Mouse (Mus musculus): ENCODE results near the gene Rimkla. TPM values are rescaled to one million over a fixed set of nuclear protein-coding genes. Genes with fewer than 3 reads are reported as not detected.

The Rimkla gene
- polyA plus RNA-seq, 1 experiment from 2014 or later, result 2.3 TPM

DNA sequence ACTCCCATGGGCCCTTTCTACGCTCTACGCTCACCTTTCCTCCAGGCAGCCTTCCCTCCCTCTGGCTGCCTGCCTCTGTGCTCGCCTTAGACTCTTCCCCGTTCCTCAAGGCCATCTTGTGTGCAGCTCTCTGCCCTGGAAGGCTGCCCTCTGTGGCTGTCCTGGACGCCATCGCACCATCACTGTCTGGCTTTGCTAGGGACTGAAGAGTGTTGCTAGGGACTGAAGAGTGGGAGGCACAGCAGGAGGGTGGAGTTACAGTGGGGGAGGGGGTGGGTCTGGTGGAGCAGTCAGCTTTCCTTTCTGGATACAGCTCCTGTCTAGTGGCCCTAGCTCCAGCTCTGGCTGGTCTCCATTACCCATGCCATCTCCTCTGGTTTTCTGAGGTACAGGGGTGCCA, 49.9 kb downstream of the Rimkla start:
- Histone ChIP-seq H3K9me3 (ENCODE audit: control insufficient read depth, low read length) (no peaks in the 10 kb centered on the region), H3K36me3 (ENCODE audit: control insufficient read depth, insufficient read depth, low read length) (no peaks in the 10 kb centered on the region), H3K27ac (ENCODE audit: low read depth, low read length) (no peak overlapping the region), H3K4me3 (ENCODE audit: low read length) (no peak overlapping the region), H3K4me2 (replicated peaks; ENCODE audit: low read depth, low read length) (no peak overlapping the region), H3K9ac (ENCODE audit: low read depth, low read length) (no peak overlapping the region), H3K4me1 (ENCODE audit: control insufficient read depth, insufficient read depth, low read length) (no peaks in the 10 kb centered on the region), H3K27me3 (ENCODE audit: control insufficient read depth, insufficient read depth, low read length) (no peaks in the 10 kb centered on the region)
- 36% methylated on average over 6 of the region's 6 CpGs for WGBS
- ATAC-seq (ENCODE audit: low FRiP score, low TSS enrichment), result no peak; the same call in 1 of the 2 replicates

DNA sequence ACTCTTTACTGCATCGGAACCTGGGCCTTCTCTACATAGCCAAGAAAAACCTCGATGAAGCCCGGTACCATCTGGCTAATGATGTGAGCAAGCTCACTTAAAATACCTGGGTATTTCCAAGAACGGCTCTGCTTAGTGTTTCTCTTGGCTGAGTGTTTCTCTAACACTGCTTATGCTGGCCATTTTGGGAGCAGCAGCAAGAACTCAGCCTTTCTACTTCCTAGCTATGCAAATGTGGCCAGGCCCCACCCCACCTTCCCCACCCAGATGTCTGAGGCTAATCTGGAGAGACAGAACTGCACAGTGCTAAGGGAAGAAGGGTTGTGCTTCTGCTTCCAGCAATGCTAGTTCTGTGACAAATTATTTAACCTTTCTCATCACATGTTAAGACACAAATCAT, 50.6 kb downstream of the Rimkla start:
- ATAC-seq (ENCODE audit: low FRiP score, low TSS enrichment), result no peak
- no peaks in the 10 kb centered on the region for H3K27me3 ChIP-seq (ENCODE audit: control insufficient read depth, insufficient read depth, low read length)

DNA sequence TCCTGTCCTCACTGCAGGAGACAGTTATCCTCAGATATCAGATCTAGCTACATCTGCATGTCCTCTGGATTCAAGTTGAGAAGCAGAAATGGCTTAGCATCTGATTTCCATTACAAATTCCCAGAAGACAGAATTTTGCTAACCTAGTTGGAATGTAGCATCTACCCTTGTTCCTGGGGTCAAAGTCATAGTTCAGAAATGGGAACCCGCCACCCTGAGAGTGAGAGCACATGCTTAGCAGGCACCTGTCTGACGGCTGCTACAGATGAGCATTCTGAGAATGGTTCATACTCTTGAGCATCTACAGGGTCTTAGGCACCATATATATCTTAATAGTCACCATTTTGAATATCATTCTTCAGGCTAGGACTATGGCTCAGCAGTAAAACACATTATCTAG, 54.5 kb downstream of the Rimkla start:
- Histone ChIP-seq H3K36me3 (ENCODE audit: control insufficient read depth, insufficient read depth, low read length) (no peaks in the 10 kb centered on the region), H3K4me1 (ENCODE audit: control insufficient read depth, insufficient read depth, low read length) (no peaks in the 10 kb centered on the region), H3K9me3 (ENCODE audit: control insufficient read depth, low read length) (peaks cover 7% of the 10 kb centered on the region), H3K27me3 (ENCODE audit: control insufficient read depth, insufficient read depth, low read length) (no peaks in the 10 kb centered on the region), H3K9ac (ENCODE audit: low read depth, low read length) (no peak overlapping the region), H3K4me2 (replicated peaks; ENCODE audit: low read depth, low read length) (no peak overlapping the region), H3K4me3 (ENCODE audit: low read length) (no peak overlapping the region), H3K27ac (ENCODE audit: low read depth, low read length) (no peak overlapping the region)
- WGBS, result 86% methylated on average over 2 of the region's 2 CpGs
- no peak for ATAC-seq (ENCODE audit: low FRiP score, low TSS enrichment)

More for the DNA sequence above, 50.6 kb downstream of the Rimkla start:
- H3K4me3 ChIP-seq (ENCODE audit: low read length), result no peak overlapping the region
- no peaks in the 10 kb centered on the region for H3K9me3 ChIP-seq (ENCODE audit: control insufficient read depth, low read length)
- H3K27ac ChIP-seq (ENCODE audit: low read depth, low read length), result no peak overlapping the region
- H3K9ac ChIP-seq (ENCODE audit: low read depth, low read length), result no peak overlapping the region
- no peak overlapping the region for H3K4me2 ChIP-seq (replicated peaks; ENCODE audit: low read depth, low read length)
- 87% methylated on average over 4 of the region's 4 CpGs for WGBS
- H3K4me1 ChIP-seq (ENCODE audit: control insufficient read depth, insufficient read depth, low read length), result no peaks in the 10 kb centered on the region
- H3K36me3 ChIP-seq (ENCODE audit: control insufficient read depth, insufficient read depth, low read length), result no peaks in the 10 kb centered on the region

DNA sequence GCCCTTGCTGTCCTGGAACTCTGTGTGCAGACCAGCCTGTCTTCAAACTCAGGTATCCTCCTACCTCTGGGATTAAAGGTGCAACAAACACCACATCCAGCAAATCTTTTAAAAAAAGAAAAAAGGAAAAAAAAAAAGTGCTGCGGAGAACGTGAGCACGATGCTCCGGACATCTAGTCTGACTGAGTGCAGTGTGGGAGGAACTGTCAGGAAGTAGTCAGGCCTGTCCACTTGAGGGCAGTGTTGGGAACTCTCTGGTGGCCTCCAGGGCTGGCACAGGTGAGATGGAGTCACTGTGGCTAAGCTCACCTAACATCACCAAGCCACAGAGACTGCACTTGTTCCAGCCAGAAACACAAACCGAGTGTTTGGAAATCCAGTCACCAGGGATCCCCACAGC, 61.8 kb downstream of the Rimkla start:
- Histone ChIP-seq H3K4me2 (replicated peaks; ENCODE audit: low read depth, low read length) (no peak overlapping the region), H3K36me3 (ENCODE audit: control insufficient read depth, insufficient read depth, low read length) (no peaks in the 10 kb centered on the region), H3K9me3 (ENCODE audit: control insufficient read depth, low read length) (peaks cover 2% of the 10 kb centered on the region), H3K27ac (ENCODE audit: low read depth, low read length) (no peak overlapping the region), H3K9ac (ENCODE audit: low read depth, low read length) (no peak overlapping the region), H3K27me3 (ENCODE audit: control insufficient read depth, insufficient read depth, low read length) (no peaks in the 10 kb centered on the region), H3K4me3 (ENCODE audit: low read length) (no peak overlapping the region), H3K4me1 (ENCODE audit: control insufficient read depth, insufficient read depth, low read length) (no peaks in the 10 kb centered on the region)
- 26% methylated on average over 5 of the region's 5 CpGs for WGBS
- ATAC-seq (ENCODE audit: low FRiP score, low TSS enrichment), result peak; percentile 77; the same call in 1 of the 2 replicates

DNA sequence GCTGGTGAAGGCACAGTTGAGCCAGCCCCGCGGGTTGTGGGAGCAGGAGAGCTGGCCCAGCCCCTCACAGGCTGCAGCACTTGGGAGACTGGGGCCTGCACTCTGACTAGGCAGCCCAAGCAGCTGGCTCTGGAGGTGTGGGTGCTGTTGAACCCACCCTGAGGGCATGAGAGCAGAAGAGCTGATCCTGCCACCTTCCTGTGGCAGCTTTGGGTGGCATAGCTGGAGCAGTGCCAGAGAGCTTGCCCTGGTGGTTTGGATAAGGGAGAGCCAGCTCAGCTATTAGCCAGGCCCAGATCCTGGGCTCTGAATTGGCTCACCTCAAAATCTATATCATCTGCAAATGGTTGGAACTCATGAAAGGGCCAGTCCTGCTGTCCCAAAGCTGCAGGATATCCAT, 64.7 kb downstream of the Rimkla start:
- no peaks in the 10 kb centered on the region for H3K4me1 ChIP-seq (ENCODE audit: control insufficient read depth, insufficient read depth, low read length)
- 75% methylated on average over 2 of the region's 2 CpGs for WGBS
- no peaks in the 10 kb centered on the region for H3K36me3 ChIP-seq (ENCODE audit: control insufficient read depth, insufficient read depth, low read length)
- H3K4me2 ChIP-seq (replicated peaks; ENCODE audit: low read depth, low read length), result no peak overlapping the region
- no peak overlapping the region for H3K4me3 ChIP-seq (ENCODE audit: low read length)
- no peak overlapping the region for H3K9ac ChIP-seq (ENCODE audit: low read depth, low read length)
- no peaks in the 10 kb centered on the region for H3K9me3 ChIP-seq (ENCODE audit: control insufficient read depth, low read length)
- ATAC-seq (ENCODE audit: low FRiP score, low TSS enrichment), result no peak
- no peaks in the 10 kb centered on the region for H3K27me3 ChIP-seq (ENCODE audit: control insufficient read depth, insufficient read depth, low read length)
- H3K27ac ChIP-seq (ENCODE audit: low read depth, low read length), result no peak overlapping the region

DNA sequence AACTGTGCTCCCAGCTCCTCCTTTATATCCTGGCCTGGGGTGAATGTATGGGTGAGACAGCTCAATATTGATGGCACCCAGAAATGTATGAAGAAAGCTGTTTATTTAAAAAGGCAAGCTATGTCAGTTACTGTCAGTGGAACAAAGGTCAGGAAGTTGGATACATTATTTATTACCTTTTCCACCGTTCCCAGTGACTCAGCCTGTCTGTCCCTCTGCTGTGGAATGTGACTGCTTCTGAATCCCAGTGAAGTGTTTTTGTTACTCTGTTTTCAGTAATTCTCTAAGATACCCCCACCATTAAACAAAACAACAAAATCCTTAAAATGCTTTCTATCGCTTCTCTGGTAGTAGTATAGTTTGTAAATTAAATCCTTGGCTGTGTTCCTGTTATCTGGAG, 66.8 kb downstream of the Rimkla start:
- Histone ChIP-seq H3K27me3 (ENCODE audit: control insufficient read depth, insufficient read depth, low read length) (no peaks in the 10 kb centered on the region), H3K36me3 (ENCODE audit: control insufficient read depth, insufficient read depth, low read length) (no peaks in the 10 kb centered on the region), H3K27ac (ENCODE audit: low read depth, low read length) (no peak overlapping the region), H3K4me2 (replicated peaks; ENCODE audit: low read depth, low read length) (no peak overlapping the region), H3K4me1 (ENCODE audit: control insufficient read depth, insufficient read depth, low read length) (no peaks in the 10 kb centered on the region; the same call in 1 of the 2 replicates), H3K9ac (ENCODE audit: low read depth, low read length) (no peak overlapping the region), H3K4me3 (ENCODE audit: low read length) (no peak overlapping the region), H3K9me3 (ENCODE audit: control insufficient read depth, low read length) (no peaks in the 10 kb centered on the region)
- ATAC-seq (ENCODE audit: low FRiP score, low TSS enrichment), result no peak
- WGBS, result 37% methylated on average over 2 of the region's 2 CpGs

DNA sequence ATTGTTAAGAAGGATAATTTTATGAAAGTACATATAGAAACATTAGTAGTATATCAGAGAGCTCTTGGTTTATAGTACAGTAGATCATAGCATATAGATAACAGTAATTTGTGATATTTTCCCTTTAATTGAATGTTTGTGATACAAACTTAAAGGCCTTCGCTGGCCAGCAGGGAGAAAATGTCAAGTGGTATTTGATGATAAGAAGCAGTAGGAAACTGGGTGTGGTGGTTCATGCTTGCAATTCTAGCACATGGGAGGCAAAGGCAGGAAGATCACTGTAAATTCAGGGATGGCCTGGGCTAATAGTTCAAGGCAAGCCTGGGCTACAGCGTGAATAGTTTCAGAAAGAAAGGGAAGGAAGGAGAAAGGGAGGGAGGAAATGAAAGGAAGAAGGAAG, 67.4 kb downstream of the Rimkla start:
- no peak overlapping the region for H3K4me2 ChIP-seq (replicated peaks; ENCODE audit: low read depth, low read length)
- H3K36me3 ChIP-seq (ENCODE audit: control insufficient read depth, insufficient read depth, low read length), result no peaks in the 10 kb centered on the region
- no peaks in the 10 kb centered on the region for H3K9me3 ChIP-seq (ENCODE audit: control insufficient read depth, low read length)
- no peak overlapping the region for H3K27ac ChIP-seq (ENCODE audit: low read depth, low read length)
- H3K4me3 ChIP-seq (ENCODE audit: low read length), result no peak overlapping the region
- WGBS, result 94% methylated on average over 2 of the region's 2 CpGs
- no peak overlapping the region for H3K9ac ChIP-seq (ENCODE audit: low read depth, low read length)
- ATAC-seq (ENCODE audit: low FRiP score, low TSS enrichment), result no peak
- no peaks in the 10 kb centered on the region for H3K27me3 ChIP-seq (ENCODE audit: control insufficient read depth, insufficient read depth, low read length)
- H3K4me1 ChIP-seq (ENCODE audit: control insufficient read depth, insufficient read depth, low read length), result no peaks in the 10 kb centered on the region; the same call in 1 of the 2 replicates

DNA sequence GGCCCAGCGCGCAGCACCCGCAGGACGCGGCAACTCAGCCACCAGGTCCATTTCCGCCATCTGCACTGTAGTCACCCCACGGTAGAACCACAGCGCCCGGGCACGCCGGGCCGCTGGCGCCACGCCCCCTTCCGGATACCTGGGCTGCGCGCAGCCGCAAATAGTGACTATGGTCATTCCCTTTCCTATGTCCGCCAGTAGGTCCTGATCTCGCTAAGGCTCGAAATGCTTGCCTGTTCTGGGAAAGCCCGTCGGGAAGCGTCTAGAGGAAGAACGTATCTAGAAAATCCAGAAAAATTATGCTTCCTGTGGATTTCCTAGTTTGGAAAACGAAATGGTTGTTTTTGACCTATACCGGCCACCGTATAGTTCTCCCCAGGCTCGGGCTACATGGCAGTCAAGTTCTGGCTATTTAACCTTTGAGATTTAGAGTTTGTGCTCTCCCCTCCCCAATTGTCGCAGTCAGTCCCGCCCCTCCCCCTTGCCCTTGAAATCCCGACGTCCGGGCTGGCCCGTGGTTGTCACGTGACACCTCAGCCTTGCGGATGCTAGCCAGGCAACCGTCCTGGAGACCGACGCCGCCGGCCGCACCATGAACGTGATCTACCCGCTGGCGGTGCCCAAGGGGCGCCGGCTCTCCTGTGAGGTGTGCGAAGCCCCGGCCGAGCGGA, 70.0 kb downstream of the Rimkla start, which contains the start of the genes Ppcs and Zmynd12:
Ppcs (minus strand) TSS at position 127 of the 671 bp plus-strand sequence.
Zmynd12 (plus strand) TSS at position 521 of the 671 bp plus-strand sequence.
- H3K36me3 ChIP-seq (ENCODE audit: control insufficient read depth, insufficient read depth, low read length), result no peaks in the 10 kb centered on the region; the same call in 1 of the 2 replicates
- H3K27me3 ChIP-seq (ENCODE audit: control insufficient read depth, insufficient read depth, low read length), result no peaks in the 10 kb centered on the region
- H3K27ac ChIP-seq (ENCODE audit: low read depth, low read length), result peak within 1 kb of the TSS; percentile 91
- H3K4me2 ChIP-seq (replicated peaks; ENCODE audit: low read depth, low read length), result peak within 1 kb of the TSS; percentile 56
- under 1% methylated on average over 52 of the region's 52 CpGs for WGBS
- H3K9ac ChIP-seq (ENCODE audit: low read depth, low read length), result peak within 1 kb of the TSS; percentile 75
- no peaks in the 10 kb centered on the region; the same call in 1 of the 2 replicates for H3K4me1 ChIP-seq (ENCODE audit: control insufficient read depth, insufficient read depth, low read length)
- H3K9me3 ChIP-seq (ENCODE audit: control insufficient read depth, low read length), result no peaks in the 10 kb centered on the region
- ATAC-seq (ENCODE audit: low FRiP score, low TSS enrichment), result peak; percentile 94
- H3K4me3 ChIP-seq (ENCODE audit: low read length), result peak within 1 kb of the TSS; percentile 68

DNA sequence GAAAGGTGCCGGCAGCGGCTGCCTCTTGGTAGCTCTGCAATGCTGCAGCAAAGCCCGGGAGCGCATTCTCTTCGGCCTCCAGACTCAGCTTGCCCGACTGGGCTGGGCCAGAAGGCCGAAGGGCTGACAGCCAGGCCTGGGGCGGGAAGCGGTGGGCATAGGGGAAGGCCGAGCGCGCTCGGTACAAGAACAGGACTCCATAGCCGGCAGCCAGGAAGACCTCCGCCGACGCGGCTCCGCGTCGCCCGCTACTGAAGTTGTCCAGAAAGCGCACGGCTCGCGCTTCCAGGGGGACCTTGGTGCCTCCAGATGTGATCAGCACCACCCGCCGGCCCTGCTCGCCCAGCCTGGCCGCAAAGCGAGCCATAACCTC, 70.5 kb downstream of the Rimkla start:
- Histone ChIP-seq H3K27ac (ENCODE audit: low read depth, low read length) (peak overlapping the region; percentile 91), H3K27me3 (ENCODE audit: control insufficient read depth, insufficient read depth, low read length) (no peaks in the 10 kb centered on the region), H3K4me1 (ENCODE audit: control insufficient read depth, insufficient read depth, low read length) (no peaks in the 10 kb centered on the region; the same call in 1 of the 2 replicates), H3K36me3 (ENCODE audit: control insufficient read depth, insufficient read depth, low read length) (no peaks in the 10 kb centered on the region; the same call in 1 of the 2 replicates), H3K9me3 (ENCODE audit: control insufficient read depth, low read length) (no peaks in the 10 kb centered on the region), H3K9ac (ENCODE audit: low read depth, low read length) (peak overlapping the region; percentile 75), H3K4me3 (ENCODE audit: low read length) (peak overlapping the region; percentile 68), H3K4me2 (replicated peaks; ENCODE audit: low read depth, low read length) (peak overlapping the region; percentile 56)
- no peak; the same call in 1 of the 2 replicates for ATAC-seq (ENCODE audit: low FRiP score, low TSS enrichment)
- 1% methylated on average over 31 of the region's 31 CpGs for WGBS
